Mouse (Mus musculus) lung, embryonic 14.5 days (tissue): ENCODE results near the gene Nap1l4. TPM values are rescaled to one million over a fixed set of nuclear protein-coding genes. Genes with fewer than 3 reads are reported as not detected.

ENCODE experiments used
- ATAC-seq: fragments of 200-750 bp; cut with Nextera tagmentation; 2 replicates; pipeline ENCODE4 v1.8.0; 2017; ENCODE audit warnings: mild to moderate bottlenecking, moderate TSS enrichment, moderate library complexity; ENCODE audit not compliant: insufficient read depth
- DNase-seq: peaks from one replicate; pipeline ENCODE4 v3.0.0-alpha.2; 2015
- H3K27ac ChIP-seq: fragments of 300-500 bp; sonication (generic); 2 replicates; pipeline ENCODE4 v1.5.1; 2014; ENCODE audit warnings: low read depth, mild to moderate bottlenecking, moderate library complexity
- H3K27me3 ChIP-seq: fragments of 300-500 bp; sonication (generic); 2 replicates; pipeline ENCODE4 v1.6.1; 2014; ENCODE audit warnings: low read length, control low read depth; ENCODE audit not compliant: insufficient read depth
- H3K36me3 ChIP-seq: fragments of 300-500 bp; sonication (generic); 2 replicates; pipeline ENCODE4 v1.6.1; 2014; ENCODE audit warnings: control low read depth; ENCODE audit not compliant: insufficient read depth
- H3K4me1 ChIP-seq: fragments of 300-500 bp; sonication (generic); 2 replicates; pipeline ENCODE4 v1.6.1; 2014; ENCODE audit warnings: antibody characterized with exemption, control low read depth; ENCODE audit not compliant: insufficient read depth
- H3K4me2 ChIP-seq: fragments of 300-500 bp; sonication (generic); 2 replicates; pipeline ENCODE4 v1.6.1; 2014; ENCODE audit warnings: mild to moderate bottlenecking
- H3K4me3 ChIP-seq: fragments of 300-500 bp; sonication (generic); 2 replicates; pipeline ENCODE4 v1.5.1; 2014; ENCODE audit warnings: low read depth, low read length
- H3K9ac ChIP-seq: fragments of 300-500 bp; sonication (generic); 2 replicates; pipeline ENCODE4 v1.6.1; 2014
- H3K9me3 ChIP-seq: fragments of 300-500 bp; sonication (generic); 2 replicates; pipeline ENCODE4 v1.6.1; 2016; ENCODE audit warnings: low read depth, low read length, control low read depth
- CTCF ChIP-seq: IDR thresholded peaks from 2 replicates; pipeline ENCODE4 v1.5.1; 2016; ENCODE audit warnings: antibody characterized with exemption, low read depth
- WGBS: fragments of 180-500 bp; shearing (Covaris S2); extraction: QIAGEN DNeasy Blood & Tissue Kit; methylation state at CpG from one replicate; pipeline ENCODE4 v1.1.7; 2014; 5-methylcytosine and 5-hydroxymethylcytosine counted together
- polyA plus RNA-seq: library from polyadenylated mRNA; unstranded; fragments of >200 nt; fragmentation: Nextera tagmentation; extraction: Ambion mirVana; gene quantifications from 2 replicates; pipeline ENCODE4 v1.2.1, GENCODE M21; 2014

Nap1l4 gene
- polyA plus RNA-seq, 1 experiment from 2014 or later, result 141 TPM

DNA sequence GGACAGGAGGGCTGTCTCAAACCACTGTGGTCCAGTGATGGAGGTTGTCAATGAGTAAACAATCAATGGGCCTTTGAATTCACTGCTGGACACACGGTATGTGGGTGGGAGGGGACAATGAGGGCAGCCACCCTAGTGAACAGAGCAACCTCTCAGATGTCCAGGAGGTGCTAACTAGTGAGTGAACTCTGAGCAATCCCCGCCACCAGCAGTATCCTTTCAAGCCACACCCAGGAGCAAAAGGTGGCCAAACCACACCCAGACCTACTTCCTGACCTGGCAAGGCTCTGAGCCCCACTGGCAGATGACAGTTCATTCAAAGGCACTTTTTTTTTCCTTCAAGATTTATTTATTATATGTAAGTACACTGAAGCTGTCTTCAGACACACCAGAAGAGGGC lies 48.0 kb downstream of the Nap1l4 start:
- Histone ChIP-seq H3K4me3 (no peak overlapping the region), H3K9me3 (no peaks in the 10 kb centered on the region), H3K9ac (no peak overlapping the region), H3K4me2 (no peak overlapping the region), H3K27me3 (peaks cover 43% of the 10 kb centered on the region), H3K4me1 (peaks cover 4% of the 10 kb centered on the region; the same call in 1 of the 2 replicates), H3K27ac (no peak overlapping the region), H3K36me3 (no peaks in the 10 kb centered on the region)
- 34% methylated on average over 2 of the region's 2 CpGs for WGBS
- ATAC-seq, result no peak
- no peak for TF ChIP-seq CTCF
- DNase-seq, result no peak

DNA sequence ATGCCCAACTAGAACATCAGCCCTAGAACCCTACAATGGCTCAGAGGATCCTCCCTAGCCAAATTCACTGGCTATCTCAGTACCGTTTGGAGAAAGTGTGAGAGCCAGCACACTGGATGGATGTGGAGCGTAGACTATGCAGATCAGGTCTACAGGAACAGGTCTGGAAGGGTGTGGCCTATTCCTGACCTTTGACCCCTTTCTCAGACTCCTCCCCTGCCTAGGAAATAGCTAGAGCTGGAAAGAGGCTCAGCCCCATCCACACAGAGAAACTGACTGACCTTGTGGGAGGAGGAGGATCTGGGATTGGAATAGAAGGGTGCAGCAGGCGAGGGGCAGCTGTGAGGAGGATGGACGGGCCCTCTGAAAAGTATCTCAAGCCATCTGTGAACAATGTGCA lies 50.3 kb downstream of the Nap1l4 start:
- peaks cover 36% of the 10 kb centered on the region for H3K27me3 ChIP-seq
- no peak overlapping the region for H3K4me3 ChIP-seq
- no peak overlapping the region for H3K4me2 ChIP-seq
- DNase-seq (no peak), ATAC-seq (no peak)
- H3K9me3 ChIP-seq, result no peaks in the 10 kb centered on the region
- WGBS, result 89% methylated on average over 4 of the region's 4 CpGs
- no peak for TF ChIP-seq CTCF
- no peak overlapping the region for H3K9ac ChIP-seq
- no peak overlapping the region for H3K27ac ChIP-seq
- no peaks in the 10 kb centered on the region for H3K36me3 ChIP-seq
- H3K4me1 ChIP-seq, result peaks cover 4% of the 10 kb centered on the region; the same call in 1 of the 2 replicates

DNA sequence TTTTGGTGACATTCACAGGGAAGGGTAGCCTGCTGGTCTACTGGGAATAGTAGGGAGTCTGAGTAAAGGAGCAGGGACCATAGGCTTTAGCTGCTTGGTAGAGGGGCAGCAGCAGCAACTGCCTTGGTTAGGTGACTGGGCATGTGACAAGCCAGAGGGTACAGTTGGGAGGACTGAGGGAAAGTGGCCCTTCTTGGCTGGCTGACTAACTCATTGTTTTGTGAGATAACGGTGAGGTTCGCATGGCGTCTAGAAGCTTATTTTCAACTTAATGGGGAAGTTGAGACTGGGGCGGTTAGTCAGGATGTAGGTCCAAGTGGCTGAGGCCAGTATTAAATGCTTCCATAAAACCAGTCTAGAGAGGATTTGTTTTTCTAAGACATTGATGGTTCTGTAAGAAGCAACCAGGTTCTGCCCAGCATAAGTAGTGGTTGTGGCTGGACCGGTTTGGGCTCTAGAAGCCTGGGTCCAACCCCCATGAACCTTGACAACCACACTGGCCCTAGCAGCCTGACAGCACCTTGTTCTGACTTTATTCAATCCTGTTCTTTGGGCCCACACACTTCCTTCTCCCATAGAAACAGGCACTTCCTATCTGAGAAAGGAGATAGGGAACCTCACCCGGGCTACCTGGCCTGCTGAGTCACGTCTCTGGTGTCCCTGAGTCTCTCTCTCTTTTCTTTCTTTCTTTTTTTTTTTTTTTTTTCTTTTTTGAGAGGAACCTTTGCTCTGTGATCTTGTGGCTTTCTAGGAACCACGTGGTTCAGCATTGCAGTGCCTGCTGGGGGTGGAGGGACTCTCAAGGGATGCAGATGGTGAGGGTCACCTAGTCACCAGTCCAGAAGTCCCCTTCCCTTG lies 53.6 kb downstream of the Nap1l4 start:
- TF ChIP-seq CTCF, result no peak
- no peaks in the 10 kb centered on the region for H3K9me3 ChIP-seq

DNA sequence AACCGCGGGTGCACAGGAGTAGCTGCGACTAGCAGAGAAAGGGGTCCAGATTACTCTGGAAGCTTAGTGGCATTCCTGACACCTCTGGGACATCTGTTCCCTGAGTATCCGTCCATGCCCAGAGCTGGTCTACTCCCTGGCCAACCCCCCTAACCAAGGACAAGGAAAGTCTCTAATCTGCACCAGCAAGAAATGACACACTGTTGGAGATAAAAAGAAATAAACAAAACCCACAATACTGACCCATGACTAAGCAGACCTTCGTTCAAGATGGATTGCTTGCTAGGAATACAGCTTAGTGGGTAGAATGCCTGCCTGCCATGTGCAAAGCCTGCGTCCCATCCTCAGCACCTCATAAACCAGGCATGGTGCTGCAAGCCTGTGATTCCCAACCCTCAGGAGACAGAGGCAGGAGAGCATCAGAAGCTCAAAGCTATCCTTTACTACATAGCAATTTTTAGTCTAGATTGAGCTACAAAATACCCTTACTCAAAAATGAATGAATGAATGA lies 55.2 kb downstream of the Nap1l4 start:
- no peaks in the 10 kb centered on the region for H3K27me3 ChIP-seq
- ATAC-seq (peak; percentile 86), DNase-seq (peak; percentile 72)
- TF ChIP-seq CTCF, result no peak
- no peak overlapping the region for H3K9ac ChIP-seq
- H3K4me2 ChIP-seq, result no peak overlapping the region
- H3K36me3 ChIP-seq, result no peaks in the 10 kb centered on the region
- H3K4me1 ChIP-seq, result no peaks in the 10 kb centered on the region
- no peak overlapping the region for H3K27ac ChIP-seq
- H3K9me3 ChIP-seq, result no peaks in the 10 kb centered on the region
- 41% methylated on average over 6 of the region's 6 CpGs for WGBS
- H3K4me3 ChIP-seq, result no peak overlapping the region

More for the DNA sequence above, 53.6 kb downstream of the Nap1l4 start:
- Histone ChIP-seq H3K9ac (no peak overlapping the region), H3K4me3 (no peak overlapping the region), H3K27ac (no peak overlapping the region), H3K36me3 (no peaks in the 10 kb centered on the region), H3K4me1 (no peaks in the 10 kb centered on the region), H3K4me2 (no peak overlapping the region), H3K27me3 (peaks cover 4% of the 10 kb centered on the region; the same call in 1 of the 2 replicates)
- ATAC-seq, result no peak
- WGBS, result 77% methylated on average over 8 of the region's 8 CpGs
- no peak for DNase-seq

DNA sequence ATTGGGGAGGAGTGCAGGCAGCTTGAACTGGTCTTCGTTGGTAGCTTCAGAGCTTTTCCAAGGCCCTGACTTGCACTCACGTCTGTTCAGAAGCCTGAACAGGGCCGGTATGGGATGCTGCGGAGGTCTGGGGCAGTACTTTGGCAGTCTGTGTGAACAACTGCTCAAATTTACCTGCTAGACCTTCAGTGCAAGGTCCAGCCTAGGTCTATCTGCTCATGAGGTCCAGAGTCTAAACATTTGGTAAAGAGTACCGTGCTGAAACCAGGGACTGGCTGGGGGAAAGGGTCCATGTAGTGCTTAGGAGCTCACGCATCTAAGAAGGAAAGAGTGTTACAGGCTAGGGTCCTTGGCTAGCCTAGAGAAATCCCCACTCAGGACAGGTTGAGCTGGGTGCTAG lies 59.2 kb downstream of the Nap1l4 start:
- WGBS, result 73% methylated on average over 6 of the region's 6 CpGs

DNA sequence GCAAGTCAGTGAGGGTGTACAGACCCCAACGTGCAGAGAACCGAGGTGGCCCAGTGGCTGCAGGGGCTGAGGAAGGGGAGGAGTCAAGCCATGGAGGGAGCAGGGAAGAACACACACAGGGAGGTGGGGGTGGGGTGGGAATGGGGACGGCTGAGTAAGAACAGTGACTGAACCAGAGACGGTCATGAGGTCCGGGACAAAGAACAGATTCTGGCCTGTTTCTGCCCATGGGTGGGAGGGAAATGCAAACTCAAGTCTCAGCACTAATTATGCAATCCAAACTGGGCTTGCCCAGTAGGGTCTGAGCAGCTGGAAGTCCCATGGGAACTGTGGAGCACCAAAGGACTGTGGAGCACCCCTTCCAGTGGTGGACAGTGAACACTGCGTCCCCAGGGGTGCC lies 66.4 kb downstream of the Nap1l4 start:
- DNase-seq (no peak), ATAC-seq (no peak)
- H3K9ac ChIP-seq, result no peak overlapping the region
- no peak for TF ChIP-seq CTCF
- H3K9me3 ChIP-seq, result no peaks in the 10 kb centered on the region
- no peak overlapping the region for H3K4me2 ChIP-seq
- no peaks in the 10 kb centered on the region for H3K27me3 ChIP-seq
- H3K4me1 ChIP-seq, result no peaks in the 10 kb centered on the region
- no peak overlapping the region for H3K27ac ChIP-seq
- H3K36me3 ChIP-seq, result no peaks in the 10 kb centered on the region
- 19% methylated on average over 6 of the region's 6 CpGs for WGBS
- no peak overlapping the region for H3K4me3 ChIP-seq

More for the DNA sequence above, 59.2 kb downstream of the Nap1l4 start:
- H3K9ac ChIP-seq, result no peak overlapping the region
- H3K36me3 ChIP-seq, result no peaks in the 10 kb centered on the region
- no peaks in the 10 kb centered on the region for H3K9me3 ChIP-seq
- no peaks in the 10 kb centered on the region for H3K4me1 ChIP-seq
- no peak for DNase-seq
- TF ChIP-seq CTCF, result no peak
- H3K27me3 ChIP-seq, result no peaks in the 10 kb centered on the region
- no peak overlapping the region for H3K4me3 ChIP-seq
- H3K4me2 ChIP-seq, result no peak overlapping the region
- no peak for ATAC-seq
- H3K27ac ChIP-seq, result no peak overlapping the region

DNA sequence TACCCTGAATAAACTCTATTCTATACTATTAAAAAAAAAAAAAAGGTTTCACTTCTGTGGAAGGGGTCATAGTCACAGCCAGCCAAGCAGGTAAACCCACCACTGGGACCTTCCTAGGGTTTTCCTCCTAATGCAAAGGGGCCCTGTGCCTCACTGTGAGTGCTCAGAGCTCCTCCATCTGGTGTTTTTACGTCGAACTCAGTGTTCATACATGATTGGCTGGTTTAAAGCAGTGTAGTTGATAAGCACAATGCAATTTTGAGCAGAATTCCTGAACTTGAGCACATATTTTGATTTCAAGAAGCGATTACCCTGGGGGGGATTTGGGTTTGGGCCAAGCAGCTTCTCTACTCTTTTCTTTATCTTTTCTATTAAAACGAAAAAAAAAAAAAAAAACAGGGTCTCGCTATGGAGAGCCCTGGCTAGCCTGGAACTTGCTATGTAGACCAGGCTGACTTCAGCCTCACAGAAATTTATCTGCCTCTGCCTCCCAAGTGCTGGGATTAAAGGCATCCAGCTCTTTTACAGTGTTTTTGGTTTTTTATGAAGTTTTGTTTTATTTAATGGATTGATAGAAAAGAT lies 67.0 kb downstream of the Nap1l4 start:
- no peak overlapping the region for H3K9ac ChIP-seq
- H3K4me3 ChIP-seq, result no peak overlapping the region
- DNase-seq (no peak), ATAC-seq (no peak)
- TF ChIP-seq CTCF, result no peak
- no peak overlapping the region for H3K4me2 ChIP-seq
- no peak overlapping the region for H3K27ac ChIP-seq
- no peaks in the 10 kb centered on the region for H3K9me3 ChIP-seq
- no peaks in the 10 kb centered on the region for H3K4me1 ChIP-seq
- H3K36me3 ChIP-seq, result no peaks in the 10 kb centered on the region
- whole genome bisulfite sequencing, result 37% methylated on average over 5 of the region's 5 CpGs
- no peaks in the 10 kb centered on the region for H3K27me3 ChIP-seq
